Mouse (Mus musculus): ENCODE results near the gene Nxph1.

The Nxph1 gene

GRCm38 (mm10) chr6:8948131-8948470, at the start of gene Nxph1:
Gene Nxph1, plus strand, starts transcription at chr6:8948431.
- no peak for DNase-seq (ENCODE audit: low spot score in 2 of 2)

GRCm38 (mm10) chr6:8900021-8900728, 48.1 kb upstream of the Nxph1 start:
- peak; percentile 34 to 68 for DNase-seq (ENCODE audit: low spot score in 2 of 2)

GRCm38 (mm10) chr6:8900729-8901122, 47.5 kb upstream of the Nxph1 start:
- DNase-seq (ENCODE audit: low spot score in 2 of 2): no peak

- DNase-seq (ENCODE audit: low spot score in 2 of 2): no peak
Observed at GRCm38 (mm10) chr6:8907917-8908316, 40.3 kb upstream of the Nxph1 start.

- no peak for DNase-seq (ENCODE audit: low spot score in 2 of 2)
Observed at GRCm38 (mm10) chr6:8913404-8913803, 34.8 kb upstream of the Nxph1 start.

GRCm38 (mm10) chr6:8914682-8915081, 33.5 kb upstream of the Nxph1 start:
- DNase-seq (ENCODE audit: low spot score in 2 of 2): no peak

- no peak for DNase-seq (ENCODE audit: low spot score in 2 of 2)
Observed at GRCm38 (mm10) chr6:8924481-8924880, 23.8 kb upstream of the Nxph1 start.

- no peak for DNase-seq (ENCODE audit: low spot score in 2 of 2)
Observed at GRCm38 (mm10) chr6:8935241-8935640, 13.0 kb upstream of the Nxph1 start.

GRCm38 (mm10) chr6:8935705-8936104, 12.5 kb upstream of the Nxph1 start:
- DNase-seq (ENCODE audit: low spot score in 2 of 2): no peak

GRCm38 (mm10) chr6:8936168-8936567, 12.1 kb upstream of the Nxph1 start:
- no peak for DNase-seq (ENCODE audit: low spot score in 2 of 2)

- DNase-seq (ENCODE audit: low spot score in 2 of 2): no peak
Observed at GRCm38 (mm10) chr6:8948471-8949411, 510 bp downstream of the Nxph1 start.

- no peak for DNase-seq (ENCODE audit: low spot score in 2 of 2)
Observed at GRCm38 (mm10) chr6:8949665-8950201, 1.5 kb downstream of the Nxph1 start.

- DNase-seq (ENCODE audit: low spot score in 2 of 2): no peak
Observed at GRCm38 (mm10) chr6:8950611-8951325, 2.5 kb downstream of the Nxph1 start.

GRCm38 (mm10) chr6:8951326-8951695, 3.1 kb downstream of the Nxph1 start:
- peak; percentile 56 to 73 for DNase-seq (ENCODE audit: low spot score in 2 of 2)

GRCm38 (mm10) chr6:8951884-8952590, 3.8 kb downstream of the Nxph1 start:
- no peak for DNase-seq (ENCODE audit: low spot score in 2 of 2)

- no peak for DNase-seq (ENCODE audit: low spot score in 2 of 2)
Observed at GRCm38 (mm10) chr6:8955817-8956529, 7.7 kb downstream of the Nxph1 start.

GRCm38 (mm10) chr6:8956743-8957528, 8.7 kb downstream of the Nxph1 start:
- DNase-seq (ENCODE audit: low spot score in 2 of 2): no peak

GRCm38 (mm10) chr6:8957529-8957887, 9.3 kb downstream of the Nxph1 start:
- DNase-seq (ENCODE audit: low spot score in 2 of 2): no peak

- no peak for DNase-seq (ENCODE audit: low spot score in 2 of 2)
Observed at GRCm38 (mm10) chr6:8958081-8958919, 10.1 kb downstream of the Nxph1 start.

All from right cerebral cortex, postnatal 36 days (tissue).